Mouse (Mus musculus) midbrain, postnatal 0 days (tissue): ENCODE measurements around the gene Rbbp5. TPM values are rescaled to one million over a fixed set of nuclear protein-coding genes. Genes with fewer than 3 reads are reported as not detected.

ENCODE experiments used
- ATAC-seq: fragments of 200-750 bp; cut with Nextera tagmentation; 2 replicates; pipeline ENCODE4 v1.8.0; 2017; ENCODE audit warnings: moderate number of reproducible peaks, mild to moderate bottlenecking, moderate TSS enrichment, moderate library complexity; ENCODE audit not compliant: low FRiP score
- DNase-seq: peaks from one replicate; pipeline ENCODE4 v3.0.0-alpha.2; 2015; ENCODE audit warnings: low spot score
- H3K27ac ChIP-seq: fragments of 300-500 bp; sonication (generic); 2 replicates; pipeline ENCODE4 v1.5.1; 2014; ENCODE audit warnings: low read depth, mild to moderate bottlenecking, low read length, mixed read lengths
- H3K27me3 ChIP-seq: fragments of 300-500 bp; sonication (generic); 2 replicates; pipeline ENCODE4 v1.6.1; 2014; ENCODE audit warnings: low read length, control low read depth, mixed read lengths; ENCODE audit not compliant: insufficient read depth
- H3K36me3 ChIP-seq: fragments of 300-500 bp; sonication (generic); 2 replicates; pipeline ENCODE4 v1.6.1; 2014; ENCODE audit warnings: low read length, control low read depth, mixed read lengths; ENCODE audit not compliant: insufficient read depth
- H3K4me1 ChIP-seq: fragments of 300-500 bp; sonication (generic); 2 replicates; pipeline ENCODE4 v1.6.1; 2014; ENCODE audit warnings: mild to moderate bottlenecking, control low read depth, antibody characterized with exemption, low read length, mixed read lengths; ENCODE audit not compliant: insufficient read depth
- H3K4me2 ChIP-seq: fragments of 300-500 bp; sonication (generic); 2 replicates; pipeline ENCODE4 v1.6.1; 2014; ENCODE audit warnings: low read depth, mild to moderate bottlenecking, low read length, mixed read lengths; ENCODE audit not compliant: poor library complexity, severe bottlenecking
- H3K4me3 ChIP-seq: fragments of 300-500 bp; sonication (generic); 2 replicates; pipeline ENCODE4 v1.5.1; 2014; ENCODE audit warnings: low read depth, mild to moderate bottlenecking, low read length, moderate library complexity
- H3K9ac ChIP-seq: fragments of 300-500 bp; sonication (generic); replicated peaks from 2 replicates; pipeline ENCODE4 v1.6.1; 2014; ENCODE audit warnings: mild to moderate bottlenecking, low read length, moderate library complexity, mixed read lengths; ENCODE audit not compliant: poor library complexity, severe bottlenecking
- H3K9me3 ChIP-seq: fragments of 300-500 bp; sonication (generic); 2 replicates; pipeline ENCODE4 v1.6.1; 2016; ENCODE audit warnings: low read length, control low read depth
- CTCF ChIP-seq: IDR thresholded peaks from 2 replicates; pipeline ENCODE4 v1.5.1; 2016; ENCODE audit warnings: antibody characterized with exemption, mild to moderate bottlenecking
- WGBS: fragments of 180-500 bp; shearing (Covaris S2); extraction: QIAGEN DNeasy Blood & Tissue Kit; methylation state at CpG from one replicate; pipeline ENCODE4 v1.1.7; 2014; 5-methylcytosine and 5-hydroxymethylcytosine counted together
- polyA plus RNA-seq: library from polyadenylated mRNA; unstranded; fragments of >200 nt; fragmentation: Nextera tagmentation; extraction: Ambion mirVana; gene quantifications from 2 replicates; pipeline ENCODE4 v1.2.1, GENCODE M21; 2015
- total RNA-seq: library from RNA; depleted of rRNA; stranded (reverse); fragments of >200 nt; gene quantifications from 2 replicates; pipeline ENCODE4 v1.2.3, GENCODE M21; 2014

The Rbbp5 gene
- total and polyA plus RNA-seq, 2 experiments from 2014 or later = 22.6 to 25.8 TPM

DNA sequence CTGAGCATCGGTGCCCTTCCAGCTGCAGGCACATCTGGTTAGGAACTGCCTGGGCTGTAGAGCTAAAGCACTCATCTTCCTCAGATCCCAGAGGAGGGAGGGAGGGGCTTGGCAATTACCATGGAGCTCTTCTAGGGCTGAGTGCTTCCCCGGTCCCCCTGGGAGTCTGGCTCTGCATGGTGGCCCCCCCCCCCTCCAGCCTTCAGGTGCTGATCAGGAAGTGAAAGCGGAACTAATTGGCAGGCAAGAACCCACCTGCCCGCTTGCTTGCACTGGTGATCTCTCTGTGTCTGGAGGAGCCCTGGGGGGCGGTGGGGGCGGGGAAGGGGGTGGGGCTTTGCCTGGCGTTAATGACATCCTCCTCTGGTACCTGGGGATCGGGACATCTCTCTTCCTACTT, 56.7 kb downstream of the Rbbp5 start:
- no peak for TF ChIP-seq CTCF
- Histone ChIP-seq H3K4me1 (0 out of 2 replicates have a peak, but pooled peaks cover 6% of the 10 kb centered on the region), H3K27me3 (no peaks in the 10 kb centered on the region), H3K27ac (no peak overlapping the region), H3K36me3 (peaks cover 12% of the 10 kb centered on the region; the same call in 1 of the 2 replicates), H3K9ac (no peak overlapping the region), H3K4me3 (no peak overlapping the region), H3K4me2 (no peak overlapping the region), H3K9me3 (no peaks in the 10 kb centered on the region)
- no peak for ATAC-seq
- DNase-seq = no peak
- WGBS = 6% methylated on average over 8 of the region's 8 CpGs

GRCm38 (mm10) chr1:132535541-132535940, 58.4 kb downstream of the Rbbp5 start:
- H3K4me1 ChIP-seq = peaks cover 10% of the 10 kb centered on the region; the same call in 1 of the 2 replicates
- no peaks in the 10 kb centered on the region for H3K27me3 ChIP-seq
- no peaks in the 10 kb centered on the region for H3K9me3 ChIP-seq
- no peak overlapping the region for H3K9ac ChIP-seq
- H3K4me3 ChIP-seq = no peak overlapping the region
- ATAC-seq = no peak
- DNase-seq = no peak
- TF ChIP-seq CTCF = no peak
- H3K27ac ChIP-seq = no peak overlapping the region
- H3K36me3 ChIP-seq = peaks cover 11% of the 10 kb centered on the region; the same call in 1 of the 2 replicates
- WGBS = 93% methylated on average over 4 of the region's 4 CpGs
- no peak overlapping the region for H3K4me2 ChIP-seq

GRCm38 (mm10) chr1:132536416-132536815, 59.3 kb downstream of the Rbbp5 start:
- H3K4me2 ChIP-seq = no peak overlapping the region
- no peaks in the 10 kb centered on the region for H3K27me3 ChIP-seq
- 60% methylated on average over 3 of the region's 3 CpGs for WGBS
- DNase-seq (no peak), ATAC-seq (no peak)
- H3K4me1 ChIP-seq = peaks cover 13% of the 10 kb centered on the region
- H3K36me3 ChIP-seq = peaks cover 11% of the 10 kb centered on the region; the same call in 1 of the 2 replicates
- H3K27ac ChIP-seq = no peak overlapping the region
- H3K4me3 ChIP-seq = no peak overlapping the region
- no peaks in the 10 kb centered on the region for H3K9me3 ChIP-seq
- TF ChIP-seq CTCF = no peak
- H3K9ac ChIP-seq = no peak overlapping the region

- H3K27me3 ChIP-seq = no peaks in the 10 kb centered on the region
- H3K9me3 ChIP-seq = no peaks in the 10 kb centered on the region
- peaks cover 22% of the 10 kb centered on the region for H3K4me1 ChIP-seq
- no peak overlapping the region for H3K9ac ChIP-seq
- peaks cover 5% of the 10 kb centered on the region; the same call in 1 of the 2 replicates for H3K36me3 ChIP-seq
- no peak overlapping the region for H3K4me3 ChIP-seq
- no peak for TF ChIP-seq CTCF
- DNase-seq = peak; percentile 52
- no peak overlapping the region for H3K4me2 ChIP-seq
- 68% methylated on average over 5 of the region's 5 CpGs for WGBS
- no peak for ATAC-seq
- H3K27ac ChIP-seq = no peak overlapping the region
Measured at GRCm38 (mm10) chr1:132537736-132538135, 60.6 kb downstream of the Rbbp5 start.

GRCm38 (mm10) chr1:132540701-132541100, 63.5 kb downstream of the Rbbp5 start:
- Histone ChIP-seq H3K4me1 (peaks cover 22% of the 10 kb centered on the region), H3K27me3 (no peaks in the 10 kb centered on the region), H3K27ac (no peak overlapping the region), H3K4me2 (peak overlapping the region; percentile 86), H3K9me3 (no peaks in the 10 kb centered on the region), H3K36me3 (no peaks in the 10 kb centered on the region), H3K4me3 (peak overlapping the region; percentile 53; the same call in 1 of the 2 replicates), H3K9ac (no peak overlapping the region; the same call in 1 of the 2 replicates)
- ATAC-seq (no peak), DNase-seq (no peak)
- 62% methylated on average over 7 of the region's 7 CpGs for WGBS
- no peak for TF ChIP-seq CTCF

DNA sequence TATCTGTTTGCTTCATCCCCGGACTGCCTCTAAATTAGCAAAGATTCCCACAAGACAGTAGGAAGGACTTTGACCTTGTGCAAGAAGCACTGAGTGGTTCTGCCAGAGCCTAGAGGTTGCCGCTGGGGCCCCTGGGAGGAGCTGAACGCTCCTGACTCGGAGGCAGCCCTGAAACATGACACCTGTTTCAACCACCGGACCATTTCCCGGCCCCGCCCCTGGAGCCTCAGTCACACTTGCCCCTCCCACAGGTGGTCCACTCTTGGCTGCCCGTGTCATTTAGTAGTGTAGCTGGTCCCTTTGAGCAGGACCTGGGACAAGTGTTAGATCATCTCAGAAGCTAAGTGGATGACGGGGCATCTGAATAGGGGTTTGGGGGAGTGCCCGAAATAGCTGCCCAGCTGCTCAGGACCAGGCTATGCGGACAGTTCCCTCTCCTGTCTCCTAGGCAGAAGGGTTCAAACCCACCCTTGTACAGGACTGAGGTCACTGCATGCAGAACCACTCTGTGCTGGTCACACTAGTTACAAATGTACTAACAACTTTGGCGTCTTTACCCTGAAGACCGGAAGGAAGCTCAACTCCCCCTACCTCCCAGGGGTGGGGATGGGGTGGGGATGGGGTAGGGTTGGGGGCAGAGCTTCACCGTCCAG, 64.1 kb downstream of the Rbbp5 start:
- Histone ChIP-seq H3K4me1 (peaks cover 22% of the 10 kb centered on the region), H3K4me2 (peak overlapping the region; percentile 86), H3K27ac (no peak overlapping the region), H3K4me3 (peak overlapping the region; percentile 53), H3K9me3 (no peaks in the 10 kb centered on the region), H3K9ac (peak overlapping the region; percentile 73; the same call in 1 of the 2 replicates), H3K27me3 (no peaks in the 10 kb centered on the region), H3K36me3 (no peaks in the 10 kb centered on the region)
- ATAC-seq (no peak), DNase-seq (no peak)
- WGBS = 9% methylated on average over 14 of the region's 14 CpGs
- no peak for TF ChIP-seq CTCF
